Mouse (Mus musculus) spleen, postnatal 14 days (tissue): ENCODE measurements at regions not wholly inside any gene's neighbourhood (a gene's known extent, or its start where the extent isn't known, plus 50 kb on each side); places are given as distances from the start of the nearest gene placed in this dataset.
A peak's percentile ranks its signal among the peaks of the same experiment; 100 is the strongest.

ENCODE experiments used
- DNase-seq, 2 experiments: peaks; one replicate each; pipeline ENCODE4 v3.0.0; 2021 to 2022; ENCODE audit warnings: low spot score in 2 of 2

GRCm38 (mm10) chr16:49278478-49278877, 221.2 kb downstream of the Myh15 start:
- DNase-seq: peak in 1 of 2 experiments; percentile 41

- DNase-seq: no peak
Measured at GRCm38 (mm10) chr16:49288096-49288714, 230.9 kb downstream of the Myh15 start.

GRCm38 (mm10) chr16:49289200-49290079, 232.2 kb downstream of the Myh15 start:
- DNase-seq: no peak

- DNase-seq: no peak
Measured at GRCm38 (mm10) chr16:49303612-49304307, 246.5 kb downstream of the Myh15 start.

GRCm38 (mm10) chr16:49304354-49304753, 247.1 kb downstream of the Myh15 start:
- no peak for DNase-seq

- DNase-seq: no peak
Measured at GRCm38 (mm10) chr16:49317061-49317460, 259.8 kb downstream of the Myh15 start.

- DNase-seq: no peak
Measured at GRCm38 (mm10) chr16:49319047-49319678, 261.9 kb downstream of the Myh15 start.

- DNase-seq: no peak
Measured at GRCm38 (mm10) chr16:49319774-49320173, 262.5 kb downstream of the Myh15 start.

GRCm38 (mm10) chr16:49321951-49322350, 264.7 kb downstream of the Myh15 start:
- DNase-seq: no peak

GRCm38 (mm10) chr16:49330725-49331386, 273.6 kb downstream of the Myh15 start:
- no peak for DNase-seq

- no peak for DNase-seq
Measured at GRCm38 (mm10) chr16:49332107-49332722, 274.9 kb downstream of the Myh15 start.

GRCm38 (mm10) chr16:49335916-49336315, 278.6 kb downstream of the Myh15 start:
- DNase-seq: no peak

- no peak for DNase-seq
Measured at GRCm38 (mm10) chr16:49337948-49338347, 280.7 kb downstream of the Myh15 start.

- no peak for DNase-seq
Measured at GRCm38 (mm10) chr16:49358404-49358803, 301.1 kb downstream of the Myh15 start.

GRCm38 (mm10) chr16:49361731-49362130, 304.4 kb downstream of the Myh15 start:
- no peak for DNase-seq

- DNase-seq: no peak
Measured at GRCm38 (mm10) chr16:49369450-49369849, 312.2 kb downstream of the Myh15 start.

GRCm38 (mm10) chr16:49375108-49375507, 317.8 kb downstream of the Myh15 start:
- DNase-seq: no peak

GRCm38 (mm10) chr16:49378917-49379473, 320.0 kb upstream of the Ift57 start:
- DNase-seq: no peak

GRCm38 (mm10) chr16:49388135-49388534, 310.9 kb upstream of the Ift57 start:
- DNase-seq: no peak

- DNase-seq: no peak
Measured at GRCm38 (mm10) chr16:49407956-49408795, 290.9 kb upstream of the Ift57 start.
